ENCODE assay signal across 33 mouse cellular contexts in genomic region chr17:31919599-31919998, GRCm38 (mm10).
DNase-seq lines count a peak whose midpoint lies in the region; ATAC-seq and TF ChIP-seq lines count a peak whose summit lies in the region.
"Had no signal": no experiment of that assay in that cellular context is flagged by ENCODE, and none has a peak within 500 bp of the region (broad histone marks: within the 10 kb centered on the region; RNA-seq: fewer than 3 reads in every experiment).

No protein-coding gene starts in this region.

- DNase-seq in liver, postnatal 0 days: no peak
- peak; percentile 75 for DNase-seq in lung, adult 2 months
- peak; percentile 74 for DNase-seq in lung, postnatal 10 days
- no peak for DNase-seq in spleen, adult 18-20 months
- no peak for DNase-seq in Muller cell, postnatal 12 days (ENCODE audit: inconsistent ontology term)
- no peak for DNase-seq in kidney, postnatal 14 days
- DNase-seq: adrenal gland, adult 2 months; adrenal gland, postnatal 36 days; cerebellum, adult 2 months; cerebellum, postnatal 36 days; embryo, embryonic 11 days; gastrocnemius, postnatal 25 days; heart, adult 11 months; heart, postnatal 4 days; kidney, adult 11 months; kidney, postnatal 25 days; left cerebral cortex, postnatal 4 days; liver, embryonic 13.5 days; right cerebral cortex, postnatal 25 days; thymus, adult 2 months; thymus, postnatal 36 days had no signal

- no peak overlapping the region for H3K9ac ChIP-seq in liver, embryonic 16.5 days (ENCODE audit: low read depth, low read length)
- H3K9ac ChIP-seq in liver, postnatal 0 days (replicated peaks): no peak overlapping the region
- H3K9ac ChIP-seq: embryonic facial prominence, embryonic 12.5 days; hindbrain, embryonic 13.5 days; limb, embryonic 15.5 days; liver, embryonic 13.5 days; midbrain, embryonic 15.5 days; neural tube, embryonic 15.5 days had no signal

- H3K4me2 ChIP-seq in liver, embryonic 16.5 days (ENCODE audit: low read depth, low read length): no peak overlapping the region
- H3K4me2 ChIP-seq in liver, postnatal 0 days (ENCODE audit: low read depth, low read length): no peak overlapping the region
- H3K4me2 ChIP-seq: embryonic facial prominence, embryonic 12.5 days; heart, embryonic 11.5 days; hindbrain, embryonic 13.5 days; limb, embryonic 15.5 days; liver, embryonic 13.5 days; midbrain, embryonic 15.5 days; neural tube, embryonic 15.5 days had no signal

- no peaks in the 10 kb centered on the region for H3K4me1 ChIP-seq in liver, embryonic 16.5 days (ENCODE audit: control insufficient read depth, low read depth, low read length)
- H3K4me1 ChIP-seq in liver, postnatal 0 days (ENCODE audit: insufficient read depth): no peaks in the 10 kb centered on the region
- peaks cover 20% of the 10 kb centered on the region for H3K4me1 ChIP-seq in lung, adult 2 months (ENCODE audit: control insufficient read depth, insufficient read depth, low read length)
- H3K4me1 ChIP-seq: liver, embryonic 13.5 days; midbrain, embryonic 15.5 days; neural tube, embryonic 15.5 days had no signal

- no peak for TF ChIP-seq EP300 in liver, postnatal 0 days (IDR thresholded peaks at IDR 0.05; ENCODE audit: low read depth)

- H3K9me3 ChIP-seq in liver, embryonic 16.5 days (replicated peaks; ENCODE audit: control insufficient read depth, low read length): no peaks in the 10 kb centered on the region
- H3K9me3 ChIP-seq in liver, postnatal 0 days (ENCODE audit: low read length): no peaks in the 10 kb centered on the region
- H3K9me3 ChIP-seq: hindbrain, embryonic 13.5 days; limb, embryonic 15.5 days; liver, embryonic 13.5 days; midbrain, embryonic 10.5 days; midbrain, embryonic 15.5 days had no signal

- WGBS in liver, embryonic 16.5 days (ENCODE audit: insufficient replicate concordance): 73% methylated on average over 7 of the region's 7 CpGs
- 69% methylated on average over 7 of the region's 7 CpGs for WGBS in liver, postnatal 0 days (ENCODE audit: insufficient replicate concordance)
- 54% methylated on average over 7 of the region's 7 CpGs for WGBS in lung, adult 2 months

- 0 out of 2 replicates have a peak, but pooled peaks have one; percentile 7 for ATAC-seq in liver, embryonic 16.5 days (ENCODE audit: low read depth)
- ATAC-seq in liver, postnatal 0 days: no peak
- ATAC-seq: activated CD4-positive, CD25-positive, alpha-beta regulatory T cell, adult 4 months; CD4-positive, CD25-positive, alpha-beta regulatory T cell, adult 4 months; forebrain, embryonic 16.5 days; midbrain, embryonic 15.5 days had no signal

- peak; percentile 63; the same call in 1 of the 2 replicates for TF ChIP-seq POLR2A in lung, adult 2 months (IDR thresholded peaks at IDR 0.05; ENCODE audit: borderline replicate concordance, extremely low read depth, low read depth, low read length)

- no peaks in the 10 kb centered on the region for H3K27me3 ChIP-seq in liver, embryonic 16.5 days (ENCODE audit: control insufficient read depth, insufficient read depth, low read depth, low read length)
- no peaks in the 10 kb centered on the region for H3K27me3 ChIP-seq in liver, postnatal 0 days (ENCODE audit: insufficient read depth, low read length)
- H3K27me3 ChIP-seq: embryonic facial prominence, embryonic 12.5 days; hindbrain, embryonic 13.5 days; limb, embryonic 15.5 days; liver, embryonic 13.5 days; midbrain, embryonic 15.5 days; neural tube, embryonic 15.5 days had no signal

- no peaks in the 10 kb centered on the region for H3K36me3 ChIP-seq in liver, embryonic 16.5 days (ENCODE audit: control insufficient read depth, insufficient read depth)
- no peaks in the 10 kb centered on the region for H3K36me3 ChIP-seq in liver, postnatal 0 days (replicated peaks; ENCODE audit: insufficient read depth, low read length)
- H3K36me3 ChIP-seq: embryonic facial prominence, embryonic 12.5 days; forebrain, embryonic 10.5 days; hindbrain, embryonic 13.5 days; limb, embryonic 15.5 days; liver, embryonic 13.5 days; midbrain, embryonic 10.5 days; midbrain, embryonic 15.5 days; neural tube, embryonic 15.5 days had no signal

- H3K4me3 ChIP-seq in liver, embryonic 16.5 days (ENCODE audit: low read depth, low read length): no peak overlapping the region
- no peak overlapping the region for H3K4me3 ChIP-seq in liver, postnatal 0 days (ENCODE audit: low read depth, low read length)
- H3K4me3 ChIP-seq in lung, adult 2 months (replicated peaks; ENCODE audit: extremely low read depth, low read depth, low read length): no peak overlapping the region
- H3K4me3 ChIP-seq: embryonic facial prominence, embryonic 12.5 days; forebrain, embryonic 10.5 days; hindbrain, embryonic 13.5 days; limb, embryonic 15.5 days; liver, embryonic 13.5 days; midbrain, embryonic 10.5 days; midbrain, embryonic 15.5 days; neural tube, embryonic 15.5 days had no signal

- TF ChIP-seq CTCF in liver, postnatal 0 days (IDR thresholded peaks at IDR 0.05; ENCODE audit: low read depth): no peak
- no peak for TF ChIP-seq CTCF in lung, adult 2 months (IDR thresholded peaks at IDR 0.05; ENCODE audit: insufficient read depth, low read length)

- H3K27ac ChIP-seq in liver, embryonic 16.5 days (ENCODE audit: low read length): no peak overlapping the region
- no peak overlapping the region for H3K27ac ChIP-seq in liver, postnatal 0 days (ENCODE audit: low read depth)
- H3K27ac ChIP-seq: embryonic facial prominence, embryonic 12.5 days; forebrain, embryonic 10.5 days; hindbrain, embryonic 13.5 days; liver, embryonic 13.5 days; midbrain, embryonic 15.5 days; neural tube, embryonic 15.5 days had no signal

Comparison
In these comparisons a context has a peak if more than half of its experiments do, and no peak if none do; other contexts are left out.
1. DNase-seq: peak in lung, adult 2 months (single experiment) and lung, postnatal 10 days (single experiment); none in liver, postnatal 0 days (single experiment), spleen, adult 18-20 months (0 of 2), Muller cell, postnatal 12 days (single experiment) and kidney, postnatal 14 days (single experiment).